Mouse (Mus musculus): ENCODE data around the gene Fcho2. TPM values are rescaled to one million over a fixed set of nuclear protein-coding genes. Genes with fewer than 3 reads are reported as not detected.

The Fcho2 gene
- polyA plus RNA-seq, 1 experiment from 2014 or later, result 45.9 TPM

DNA sequence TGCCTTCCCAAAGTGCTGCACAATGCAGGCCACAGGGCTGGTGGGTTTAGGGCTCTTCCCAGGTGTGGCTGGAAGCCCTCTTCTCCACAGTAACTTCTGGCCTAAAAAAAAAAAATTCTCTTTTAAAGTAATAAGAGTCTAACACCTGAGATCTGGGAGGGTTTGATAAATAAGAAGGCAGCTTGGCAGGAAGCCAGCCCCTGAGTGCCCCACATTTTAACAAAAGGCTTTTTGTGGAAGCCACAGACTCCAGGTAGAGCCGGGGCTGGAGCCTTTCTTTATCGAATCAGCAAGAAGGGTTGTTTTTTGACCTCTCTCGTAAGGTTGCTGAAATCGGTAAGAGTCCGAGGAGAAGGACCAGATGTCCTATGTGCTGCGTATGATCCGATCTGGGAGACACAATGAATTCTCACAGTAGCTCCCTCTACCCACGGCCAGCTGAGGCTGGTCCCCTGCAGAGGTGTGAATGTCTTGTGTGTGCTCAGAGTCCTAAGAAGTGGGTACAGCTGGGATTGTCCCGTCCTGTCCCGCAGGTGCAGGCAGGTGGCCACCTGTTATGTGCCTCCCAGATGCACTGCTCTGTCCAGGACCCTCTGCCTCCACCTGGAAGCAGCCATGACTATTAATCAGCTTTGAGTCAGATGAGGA lies 114.5 kb downstream of the Fcho2 start:
- H3K9me3 ChIP-seq (ENCODE audit: low read length), result no peaks in the 10 kb centered on the region
- DNase-seq (ENCODE audit: low spot score) (peak; percentile 33), ATAC-seq (no peak)
- no peak overlapping the region for H3K4me2 ChIP-seq (replicated peaks; ENCODE audit: low read depth, low read length)
- H3K27ac ChIP-seq (ENCODE audit: low read length), result peak overlapping the region; percentile 59
- no peaks in the 10 kb centered on the region for H3K27me3 ChIP-seq (replicated peaks; ENCODE audit: insufficient read depth, low read length)
- no peak overlapping the region for H3K4me3 ChIP-seq (ENCODE audit: low read depth, low read length)
- 34% methylated on average over 10 of the region's 10 CpGs for WGBS
- TF ChIP-seq EP300 (IDR thresholded peaks at IDR 0.05), result no peak
- TF ChIP-seq CTCF (IDR thresholded peaks at IDR 0.05), result no peak
- peaks cover 11% of the 10 kb centered on the region for H3K4me1 ChIP-seq (ENCODE audit: insufficient read depth, low read depth, low read length)
- no peak overlapping the region for H3K9ac ChIP-seq (replicated peaks; ENCODE audit: low read depth)
- H3K36me3 ChIP-seq (ENCODE audit: insufficient read depth, low read length), result no peaks in the 10 kb centered on the region

- H3K4me2 ChIP-seq (replicated peaks; ENCODE audit: low read depth, low read length), result no peak overlapping the region
- ATAC-seq, result no peak
- H3K9me3 ChIP-seq (ENCODE audit: low read length), result no peaks in the 10 kb centered on the region
- H3K4me3 ChIP-seq (ENCODE audit: low read depth, low read length), result no peak overlapping the region
- no peak for DNase-seq (ENCODE audit: low spot score)
- H3K27ac ChIP-seq (ENCODE audit: low read length), result peak overlapping the region; percentile 59
- H3K36me3 ChIP-seq (ENCODE audit: insufficient read depth, low read length), result no peaks in the 10 kb centered on the region
- no peaks in the 10 kb centered on the region for H3K27me3 ChIP-seq (replicated peaks; ENCODE audit: insufficient read depth, low read length)
- H3K9ac ChIP-seq (replicated peaks; ENCODE audit: low read depth), result no peak overlapping the region
- WGBS, result 43% methylated on average over 5 of the region's 5 CpGs
- TF ChIP-seq EP300 (IDR thresholded peaks at IDR 0.05), result no peak
- no peak for TF ChIP-seq CTCF (IDR thresholded peaks at IDR 0.05)
- H3K4me1 ChIP-seq (ENCODE audit: insufficient read depth, low read depth, low read length), result peaks cover 8% of the 10 kb centered on the region; the same call in 1 of the 2 replicates
These were observed 115.2 kb downstream of the Fcho2 start for GRCm38 (mm10) chr13:98699982-98700540.

DNA sequence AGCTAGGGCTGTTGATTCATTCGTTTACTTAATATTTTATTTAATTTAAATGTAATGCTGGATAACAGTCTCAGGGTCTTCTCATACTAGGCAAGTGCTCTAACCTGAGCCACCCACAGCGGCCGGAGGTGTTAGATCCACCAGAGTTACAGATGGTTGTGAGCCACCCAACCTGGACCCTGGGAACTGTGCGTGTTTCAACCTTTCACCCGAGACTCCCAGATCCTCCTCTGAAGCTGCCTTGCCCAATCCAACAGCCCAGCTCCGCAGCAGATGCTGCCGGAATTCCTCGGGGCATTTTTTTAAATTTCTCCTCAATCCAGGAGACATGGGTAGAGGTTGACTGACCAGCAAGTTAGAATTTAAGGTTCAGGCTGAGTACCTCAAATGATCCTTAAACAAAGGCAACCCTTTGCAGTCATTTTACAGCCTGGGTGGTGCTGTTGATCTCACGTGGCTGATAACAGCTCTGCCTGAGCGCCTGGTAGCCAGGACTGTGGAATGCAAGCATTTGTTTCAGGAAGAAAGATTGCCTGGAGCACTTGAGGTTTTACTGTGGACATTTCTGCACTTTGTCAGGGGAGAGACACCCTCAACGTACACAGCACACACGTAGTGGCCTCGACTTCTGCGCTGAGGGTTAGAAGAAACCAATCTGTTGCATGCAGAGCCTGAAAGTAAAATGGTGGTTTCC lies 116.1 kb downstream of the Fcho2 start:
- Histone ChIP-seq H3K27me3 (replicated peaks; ENCODE audit: insufficient read depth, low read length) (no peaks in the 10 kb centered on the region), H3K9ac (replicated peaks; ENCODE audit: low read depth) (no peak overlapping the region), H3K36me3 (ENCODE audit: insufficient read depth, low read length) (no peaks in the 10 kb centered on the region), H3K4me2 (replicated peaks; ENCODE audit: low read depth, low read length) (no peak overlapping the region), H3K27ac (ENCODE audit: low read length) (peak overlapping the region; percentile 59), H3K9me3 (ENCODE audit: low read length) (no peaks in the 10 kb centered on the region), H3K4me1 (ENCODE audit: insufficient read depth, low read depth, low read length) (peaks cover 8% of the 10 kb centered on the region; the same call in 1 of the 2 replicates), H3K4me3 (ENCODE audit: low read depth, low read length) (no peak overlapping the region)
- 42% methylated on average over 14 of the region's 14 CpGs for WGBS
- no peak for TF ChIP-seq CTCF (IDR thresholded peaks at IDR 0.05)
- TF ChIP-seq EP300 (IDR thresholded peaks at IDR 0.05), result peak; percentile 54; the same call in 1 of the 2 replicates
- DNase-seq (ENCODE audit: low spot score) (peak; percentile 83), ATAC-seq (peak; percentile 55)

- 73% methylated on average over 3 of the region's 3 CpGs for WGBS
- Histone ChIP-seq H3K9me3 (ENCODE audit: low read length) (no peaks in the 10 kb centered on the region), H3K4me1 (ENCODE audit: insufficient read depth, low read depth, low read length) (peaks cover 12% of the 10 kb centered on the region; the same call in 1 of the 2 replicates), H3K4me2 (replicated peaks; ENCODE audit: low read depth, low read length) (no peak overlapping the region), H3K36me3 (ENCODE audit: insufficient read depth, low read length) (no peaks in the 10 kb centered on the region), H3K27ac (ENCODE audit: low read length) (peak overlapping the region; percentile 66; the same call in 1 of the 2 replicates), H3K9ac (replicated peaks; ENCODE audit: low read depth) (no peak overlapping the region), H3K27me3 (replicated peaks; ENCODE audit: insufficient read depth, low read length) (no peaks in the 10 kb centered on the region), H3K4me3 (ENCODE audit: low read depth, low read length) (no peak overlapping the region)
- DNase-seq (ENCODE audit: low spot score), result peak; percentile 60
- TF ChIP-seq CTCF (IDR thresholded peaks at IDR 0.05) (no peak), EP300 (IDR thresholded peaks at IDR 0.05) (peak; percentile 49; the same call in 1 of the 2 replicates)
- 0 out of 2 replicates have a peak, but pooled peaks have one; percentile 10 for ATAC-seq
These were observed 118.5 kb downstream of the Fcho2 start for GRCm38 (mm10) chr13:98696716-98697115.

DNA sequence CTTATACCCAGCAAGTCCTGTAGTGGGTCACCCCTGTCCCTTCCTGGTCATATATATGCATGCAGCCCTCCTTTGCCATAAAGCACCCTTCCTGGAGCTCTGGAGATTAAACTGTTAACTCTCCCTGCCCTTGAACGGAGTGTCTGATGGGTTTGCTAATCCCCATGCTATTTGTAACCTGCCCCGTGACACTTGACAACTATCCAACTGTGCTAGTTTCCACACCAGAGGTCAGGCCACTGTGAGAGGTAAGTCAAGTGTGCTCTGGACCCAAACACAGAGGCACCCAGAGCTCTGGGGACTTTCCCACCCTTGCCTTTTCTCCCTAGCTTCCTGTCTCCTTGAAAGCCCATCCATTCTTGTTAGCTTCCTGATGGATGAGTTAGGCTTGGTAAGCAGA lies 119.7 kb downstream of the Fcho2 start:
- H3K36me3 ChIP-seq (ENCODE audit: insufficient read depth, low read length), result no peaks in the 10 kb centered on the region
- H3K9ac ChIP-seq (replicated peaks; ENCODE audit: low read depth), result peak overlapping the region; percentile 54
- peak overlapping the region; percentile 66 for H3K4me2 ChIP-seq (replicated peaks; ENCODE audit: low read depth, low read length)
- H3K27ac ChIP-seq (ENCODE audit: low read length), result peak overlapping the region; percentile 87
- H3K9me3 ChIP-seq (ENCODE audit: low read length), result no peaks in the 10 kb centered on the region
- H3K4me3 ChIP-seq (ENCODE audit: low read depth, low read length), result peak overlapping the region; percentile 43
- H3K4me1 ChIP-seq (ENCODE audit: insufficient read depth, low read depth, low read length), result peaks cover 12% of the 10 kb centered on the region; the same call in 1 of the 2 replicates
- TF ChIP-seq EP300 (IDR thresholded peaks at IDR 0.05), result peak; percentile 86
- TF ChIP-seq CTCF (IDR thresholded peaks at IDR 0.05), result no peak
- WGBS, result 31% methylated on average over 2 of the region's 2 CpGs
- ATAC-seq (peak; percentile 66), DNase-seq (ENCODE audit: low spot score) (peak; percentile 87)
- no peaks in the 10 kb centered on the region for H3K27me3 ChIP-seq (replicated peaks; ENCODE audit: insufficient read depth, low read length)

GRCm38 (mm10) chr13:98694773-98695314 lies 120.4 kb downstream of the Fcho2 start, which contains the start of gene Tmem171:
Gene Tmem171, minus strand, starts transcription at chr13:98694834.
- WGBS, result 3% methylated on average over 43 of the region's 44 CpGs
- ATAC-seq (peak; percentile 77), DNase-seq (ENCODE audit: low spot score) (peak; percentile 72)
- 0 out of 2 replicates have a peak, but pooled peaks have one; percentile 2 for TF ChIP-seq CTCF (IDR thresholded peaks at IDR 0.05)
- TF ChIP-seq EP300 (IDR thresholded peaks at IDR 0.05), result no peak
- peak within 1 kb of the TSS; percentile 87 for H3K27ac ChIP-seq (ENCODE audit: low read length)
- H3K36me3 ChIP-seq (ENCODE audit: insufficient read depth, low read length), result no peaks in the 10 kb centered on the region
- peaks cover 8% of the 10 kb centered on the region; the same call in 1 of the 2 replicates for H3K4me1 ChIP-seq (ENCODE audit: insufficient read depth, low read depth, low read length)
- peak within 1 kb of the TSS; percentile 66 for H3K4me2 ChIP-seq (replicated peaks; ENCODE audit: low read depth, low read length)
- no peaks in the 10 kb centered on the region for H3K27me3 ChIP-seq (replicated peaks; ENCODE audit: insufficient read depth, low read length)
- H3K9me3 ChIP-seq (ENCODE audit: low read length), result no peaks in the 10 kb centered on the region
- peak within 1 kb of the TSS; percentile 54 for H3K9ac ChIP-seq (replicated peaks; ENCODE audit: low read depth)
- peak within 1 kb of the TSS; percentile 43 for H3K4me3 ChIP-seq (ENCODE audit: low read depth, low read length)

Measured in lung, postnatal 0 days (tissue).